Mouse (Mus musculus): ENCODE measurements around the gene Casz1. TPM values are rescaled to one million over a fixed set of nuclear protein-coding genes. Genes with fewer than 3 reads are reported as not detected.

Casz1 gene
- polyA plus RNA-seq, 1 experiment from 2014 or later: 17.3 TPM

- peaks cover 100% of the 10 kb centered on the region for H3K4me1 ChIP-seq (replicated peaks)
- H3K4me2 ChIP-seq: no peak overlapping the region
- no peak for ATAC-seq (ENCODE audit: low read depth)
- no peaks in the 10 kb centered on the region for H3K9me3 ChIP-seq
- no peak overlapping the region for H3K4me3 ChIP-seq
- no peaks in the 10 kb centered on the region for H3K36me3 ChIP-seq
- peaks cover 71% of the 10 kb centered on the region for H3K27me3 ChIP-seq
- peak overlapping the region; percentile 87 for H3K27ac ChIP-seq (replicated peaks)
- 0 out of 2 replicates have a peak overlapping the region, but pooled peaks have one; percentile 26 for H3K9ac ChIP-seq
- 49% methylated on average over 15 of the region's 15 CpGs for WGBS
These were observed 114.6 kb downstream of the Casz1 start for GRCm38 (mm10) chr4:148918707-148919447.

GRCm38 (mm10) chr4:148920610-148921009 is 116.4 kb downstream of the Casz1 start:
- Histone ChIP-seq H3K9ac (peak overlapping the region; percentile 45; the same call in 1 of the 2 replicates), H3K27ac (replicated peaks) (peak overlapping the region; percentile 87), H3K4me2 (peak overlapping the region; percentile 13; the same call in 1 of the 2 replicates), H3K4me3 (no peak overlapping the region), H3K9me3 (no peaks in the 10 kb centered on the region), H3K36me3 (no peaks in the 10 kb centered on the region), H3K27me3 (peaks cover 84% of the 10 kb centered on the region), H3K4me1 (replicated peaks) (peaks cover 100% of the 10 kb centered on the region)
- WGBS: 27% methylated on average over 11 of the region's 11 CpGs
- ATAC-seq (ENCODE audit: low read depth): no peak

- peak overlapping the region; percentile 42 for H3K4me2 ChIP-seq
- peak overlapping the region; percentile 3; the same call in 1 of the 2 replicates for H3K4me3 ChIP-seq
- ATAC-seq (ENCODE audit: low read depth): peak; percentile 34
- peaks cover 86% of the 10 kb centered on the region for H3K27me3 ChIP-seq
- H3K9me3 ChIP-seq: no peaks in the 10 kb centered on the region
- no peaks in the 10 kb centered on the region for H3K36me3 ChIP-seq
- peak overlapping the region; percentile 32; the same call in 1 of the 2 replicates for H3K9ac ChIP-seq
- peaks cover 100% of the 10 kb centered on the region for H3K4me1 ChIP-seq (replicated peaks)
- 4% methylated on average over 16 of the region's 16 CpGs for WGBS
- H3K27ac ChIP-seq (replicated peaks): peak overlapping the region; percentile 87
These were observed 118.0 kb downstream of the Casz1 start for GRCm38 (mm10) chr4:148922221-148922700.

GRCm38 (mm10) chr4:148923414-148923813 is 119.2 kb downstream of the Casz1 start:
- 36% methylated on average over 9 of the region's 9 CpGs for WGBS
- Histone ChIP-seq H3K9me3 (no peaks in the 10 kb centered on the region), H3K4me2 (no peak overlapping the region), H3K9ac (no peak overlapping the region; the same call in 1 of the 2 replicates), H3K36me3 (no peaks in the 10 kb centered on the region), H3K4me3 (no peak overlapping the region), H3K27me3 (peaks cover 81% of the 10 kb centered on the region), H3K4me1 (replicated peaks) (peaks cover 100% of the 10 kb centered on the region), H3K27ac (replicated peaks) (peak overlapping the region; percentile 87)
- ATAC-seq (ENCODE audit: low read depth): no peak

- no peak overlapping the region for H3K4me2 ChIP-seq
- peaks cover 100% of the 10 kb centered on the region for H3K4me1 ChIP-seq (replicated peaks)
- peaks cover 80% of the 10 kb centered on the region for H3K27me3 ChIP-seq
- peak overlapping the region; percentile 41 for H3K9ac ChIP-seq
- no peak overlapping the region for H3K4me3 ChIP-seq
- no peak for ATAC-seq (ENCODE audit: low read depth)
- H3K9me3 ChIP-seq: no peaks in the 10 kb centered on the region
- peak overlapping the region; percentile 87 for H3K27ac ChIP-seq (replicated peaks)
- no peaks in the 10 kb centered on the region for H3K36me3 ChIP-seq
- 60% methylated on average over 8 of the region's 8 CpGs for WGBS
These were observed 119.7 kb downstream of the Casz1 start for GRCm38 (mm10) chr4:148923976-148924375.

GRCm38 (mm10) chr4:148925589-148926359 is 121.5 kb downstream of the Casz1 start:
- Histone ChIP-seq H3K4me3 (no peak overlapping the region), H3K4me2 (no peak overlapping the region), H3K9me3 (no peaks in the 10 kb centered on the region), H3K9ac (no peak overlapping the region), H3K36me3 (no peaks in the 10 kb centered on the region), H3K4me1 (replicated peaks) (peaks cover 99% of the 10 kb centered on the region), H3K27ac (replicated peaks) (peak overlapping the region; percentile 87), H3K27me3 (peaks cover 65% of the 10 kb centered on the region)
- 35% methylated on average over 18 of the region's 18 CpGs for WGBS
- no peak for ATAC-seq (ENCODE audit: low read depth)

GRCm38 (mm10) chr4:148926459-148926858 is 122.2 kb downstream of the Casz1 start:
- ATAC-seq (ENCODE audit: low read depth): no peak
- Histone ChIP-seq H3K9ac (0 out of 2 replicates have a peak overlapping the region, but pooled peaks have one; percentile 26), H3K4me1 (replicated peaks) (peaks cover 99% of the 10 kb centered on the region), H3K4me2 (no peak overlapping the region), H3K9me3 (no peaks in the 10 kb centered on the region), H3K4me3 (no peak overlapping the region), H3K27ac (replicated peaks) (peak overlapping the region; percentile 87), H3K36me3 (no peaks in the 10 kb centered on the region), H3K27me3 (peaks cover 63% of the 10 kb centered on the region)
- 13% methylated on average over 8 of the region's 8 CpGs for WGBS

GRCm38 (mm10) chr4:148928316-148928715 is 124.1 kb downstream of the Casz1 start:
- Histone ChIP-seq H3K4me2 (no peak overlapping the region), H3K4me1 (replicated peaks) (peaks cover 94% of the 10 kb centered on the region), H3K9ac (peak overlapping the region; percentile 45; the same call in 1 of the 2 replicates), H3K36me3 (no peaks in the 10 kb centered on the region), H3K4me3 (no peak overlapping the region), H3K27ac (replicated peaks) (peak overlapping the region; percentile 13), H3K9me3 (no peaks in the 10 kb centered on the region), H3K27me3 (peaks cover 59% of the 10 kb centered on the region)
- ATAC-seq (ENCODE audit: low read depth): no peak
- 64% methylated on average over 9 of the region's 9 CpGs for WGBS

GRCm38 (mm10) chr4:148928876-148929275 is 124.6 kb downstream of the Casz1 start:
- H3K27ac ChIP-seq (replicated peaks): peak overlapping the region; percentile 80
- 85% methylated on average over 16 of the region's 16 CpGs for WGBS
- no peak overlapping the region for H3K9ac ChIP-seq
- H3K4me3 ChIP-seq: no peak overlapping the region
- H3K4me1 ChIP-seq (replicated peaks): peaks cover 93% of the 10 kb centered on the region
- no peaks in the 10 kb centered on the region for H3K36me3 ChIP-seq
- no peak overlapping the region for H3K4me2 ChIP-seq
- peaks cover 59% of the 10 kb centered on the region for H3K27me3 ChIP-seq
- ATAC-seq (ENCODE audit: low read depth): no peak
- no peaks in the 10 kb centered on the region for H3K9me3 ChIP-seq

GRCm38 (mm10) chr4:148930721-148931229 is 126.5 kb downstream of the Casz1 start:
- Histone ChIP-seq H3K36me3 (no peaks in the 10 kb centered on the region), H3K9me3 (no peaks in the 10 kb centered on the region), H3K9ac (peak overlapping the region; percentile 38; the same call in 1 of the 2 replicates), H3K4me3 (no peak overlapping the region), H3K4me2 (no peak overlapping the region), H3K4me1 (replicated peaks) (peaks cover 93% of the 10 kb centered on the region), H3K27me3 (peaks cover 46% of the 10 kb centered on the region), H3K27ac (replicated peaks) (peak overlapping the region; percentile 80)
- 61% methylated on average over 9 of the region's 9 CpGs for WGBS
- no peak for ATAC-seq (ENCODE audit: low read depth)

- H3K9ac ChIP-seq: no peak overlapping the region
- no peak for ATAC-seq (ENCODE audit: low read depth)
- H3K36me3 ChIP-seq: peaks cover 11% of the 10 kb centered on the region
- no peaks in the 10 kb centered on the region for H3K9me3 ChIP-seq
- peaks cover 77% of the 10 kb centered on the region for H3K4me1 ChIP-seq (replicated peaks)
- no peak overlapping the region for H3K27ac ChIP-seq (replicated peaks)
- 92% methylated on average over 13 of the region's 13 CpGs for WGBS
- H3K27me3 ChIP-seq: peaks cover 56% of the 10 kb centered on the region
- H3K4me2 ChIP-seq: no peak overlapping the region
- no peak overlapping the region for H3K4me3 ChIP-seq
These were observed 128.9 kb downstream of the Casz1 start for GRCm38 (mm10) chr4:148933109-148933508.

- WGBS: 26% methylated on average over 13 of the region's 13 CpGs
- H3K27ac ChIP-seq (replicated peaks): peak overlapping the region; percentile 57
- peaks cover 65% of the 10 kb centered on the region for H3K27me3 ChIP-seq
- H3K4me2 ChIP-seq: no peak overlapping the region
- peak; percentile 32; the same call in 1 of the 2 replicates for ATAC-seq (ENCODE audit: low read depth)
- peaks cover 69% of the 10 kb centered on the region for H3K4me1 ChIP-seq (replicated peaks)
- H3K9ac ChIP-seq: no peak overlapping the region
- H3K4me3 ChIP-seq: no peak overlapping the region
- H3K36me3 ChIP-seq: peaks cover 18% of the 10 kb centered on the region
- no peaks in the 10 kb centered on the region for H3K9me3 ChIP-seq
These were observed 131.0 kb downstream of the Casz1 start for GRCm38 (mm10) chr4:148935211-148935610.
